Mouse (Mus musculus) midbrain, postnatal 0 days (tissue): ENCODE measurements around the gene Serpina1f. TPM values are rescaled to one million over a fixed set of nuclear protein-coding genes. Genes with fewer than 3 reads are reported as not detected.
"Not testable (repeated sequence)": the region's sequence is repeated elsewhere in the genome, so short reads cannot be mapped to it uniquely, and the experiment has no call there.

Experiments
- ATAC-seq: fragments of 200-750 bp; cut with Nextera tagmentation; 2 replicates; pipeline ENCODE4 v1.8.0; 2017; ENCODE audit warnings: moderate number of reproducible peaks, mild to moderate bottlenecking, moderate TSS enrichment, moderate library complexity; ENCODE audit not compliant: low FRiP score
- DNase-seq: peaks from one replicate; pipeline ENCODE4 v3.0.0-alpha.2; 2015; ENCODE audit warnings: low spot score
- H3K27ac ChIP-seq: fragments of 300-500 bp; sonication (generic); 2 replicates; pipeline ENCODE4 v1.5.1; 2014; ENCODE audit warnings: low read depth, mild to moderate bottlenecking, low read length, mixed read lengths
- H3K27me3 ChIP-seq: fragments of 300-500 bp; sonication (generic); 2 replicates; pipeline ENCODE4 v1.6.1; 2014; ENCODE audit warnings: low read length, control low read depth, mixed read lengths; ENCODE audit not compliant: insufficient read depth
- H3K36me3 ChIP-seq: fragments of 300-500 bp; sonication (generic); 2 replicates; pipeline ENCODE4 v1.6.1; 2014; ENCODE audit warnings: low read length, control low read depth, mixed read lengths; ENCODE audit not compliant: insufficient read depth
- H3K4me1 ChIP-seq: fragments of 300-500 bp; sonication (generic); 2 replicates; pipeline ENCODE4 v1.6.1; 2014; ENCODE audit warnings: mild to moderate bottlenecking, control low read depth, antibody characterized with exemption, low read length, mixed read lengths; ENCODE audit not compliant: insufficient read depth
- H3K4me2 ChIP-seq: fragments of 300-500 bp; sonication (generic); 2 replicates; pipeline ENCODE4 v1.6.1; 2014; ENCODE audit warnings: low read depth, mild to moderate bottlenecking, low read length, mixed read lengths; ENCODE audit not compliant: poor library complexity, severe bottlenecking
- H3K4me3 ChIP-seq: fragments of 300-500 bp; sonication (generic); 2 replicates; pipeline ENCODE4 v1.5.1; 2014; ENCODE audit warnings: low read depth, mild to moderate bottlenecking, low read length, moderate library complexity
- H3K9ac ChIP-seq: fragments of 300-500 bp; sonication (generic); replicated peaks from 2 replicates; pipeline ENCODE4 v1.6.1; 2014; ENCODE audit warnings: mild to moderate bottlenecking, low read length, moderate library complexity, mixed read lengths; ENCODE audit not compliant: poor library complexity, severe bottlenecking
- H3K9me3 ChIP-seq: fragments of 300-500 bp; sonication (generic); 2 replicates; pipeline ENCODE4 v1.6.1; 2016; ENCODE audit warnings: low read length, control low read depth
- CTCF ChIP-seq: IDR thresholded peaks from 2 replicates; pipeline ENCODE4 v1.5.1; 2016; ENCODE audit warnings: antibody characterized with exemption, mild to moderate bottlenecking
- WGBS: fragments of 180-500 bp; shearing (Covaris S2); extraction: QIAGEN DNeasy Blood & Tissue Kit; methylation state at CpG from one replicate; pipeline ENCODE4 v1.1.7; 2014; 5-methylcytosine and 5-hydroxymethylcytosine counted together
- polyA plus RNA-seq: library from polyadenylated mRNA; unstranded; fragments of >200 nt; fragmentation: Nextera tagmentation; extraction: Ambion mirVana; gene quantifications from 2 replicates; pipeline ENCODE4 v1.2.1, GENCODE M21; 2015
- total RNA-seq: library from RNA; depleted of rRNA; stranded (reverse); fragments of >200 nt; gene quantifications from 2 replicates; pipeline ENCODE4 v1.2.3, GENCODE M21; 2014

Gene Serpina1f
- total and polyA plus RNA-seq, 2 experiments from 2014 or later, result not detected

DNA sequence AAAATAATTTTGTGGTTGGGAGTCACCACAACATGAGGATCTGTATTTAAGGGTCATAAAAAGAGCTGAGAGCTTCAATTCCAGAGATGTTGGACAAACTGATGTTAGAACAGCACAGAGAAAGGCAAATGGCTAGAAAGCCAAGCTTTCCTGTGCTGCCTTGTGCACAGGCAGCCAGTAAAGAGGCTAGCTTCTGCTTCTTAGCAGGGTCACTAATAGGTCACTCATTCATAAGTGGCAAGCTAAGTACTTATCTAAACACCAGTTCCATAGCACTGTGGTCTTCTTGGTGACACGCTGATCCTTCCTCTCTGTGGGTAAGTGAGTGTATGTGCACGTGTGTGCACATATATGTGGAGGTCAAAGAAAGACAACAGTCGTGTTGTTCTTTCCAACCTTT lies 23.8 kb downstream of the Serpina1f start:
- Histone ChIP-seq H3K27me3 (no peaks in the 10 kb centered on the region), H3K4me2 (no peak overlapping the region), H3K4me3 (no peak overlapping the region), H3K36me3 (no peaks in the 10 kb centered on the region), H3K9me3 (no peaks in the 10 kb centered on the region), H3K27ac (no peak overlapping the region), H3K9ac (no peak overlapping the region), H3K4me1 (no peaks in the 10 kb centered on the region)
- 82% methylated on average over 3 of the region's 3 CpGs for WGBS
- DNase-seq (no peak), ATAC-seq (no peak)
- no peak for TF ChIP-seq CTCF

- no peak for TF ChIP-seq CTCF
- H3K4me3 ChIP-seq, result no peak overlapping the region
- ATAC-seq, result no peak
- no peak overlapping the region for H3K4me2 ChIP-seq
- H3K27me3 ChIP-seq, result no peaks in the 10 kb centered on the region
- H3K9ac ChIP-seq, result no peak overlapping the region
- H3K36me3 ChIP-seq, result no peaks in the 10 kb centered on the region
- no peak for DNase-seq
- no peaks in the 10 kb centered on the region for H3K4me1 ChIP-seq
- WGBS, result 71% methylated on average over 2 of the region's 2 CpGs
- H3K9me3 ChIP-seq, result no peaks in the 10 kb centered on the region
- H3K27ac ChIP-seq, result no peak overlapping the region
Measured at GRCm38 (mm10) chr12:103670964-103671363, 24.4 kb downstream of the Serpina1f start.

GRCm38 (mm10) chr12:103670344-103670743 lies 25.0 kb downstream of the Serpina1f start:
- Histone ChIP-seq H3K4me1 (no peaks in the 10 kb centered on the region), H3K27me3 (no peaks in the 10 kb centered on the region), H3K9ac (no peak overlapping the region), H3K4me2 (no peak overlapping the region), H3K36me3 (no peaks in the 10 kb centered on the region), H3K4me3 (no peak overlapping the region), H3K9me3 (no peaks in the 10 kb centered on the region), H3K27ac (no peak overlapping the region)
- 79% methylated on average over 5 of the region's 5 CpGs for WGBS
- ATAC-seq (no peak), DNase-seq (peak; percentile 83)
- TF ChIP-seq CTCF, result no peak

- Histone ChIP-seq H3K27ac (no peak overlapping the region), H3K4me2 (no peak overlapping the region), H3K36me3 (no peaks in the 10 kb centered on the region), H3K4me3 (no peak overlapping the region), H3K27me3 (no peaks in the 10 kb centered on the region), H3K4me1 (no peaks in the 10 kb centered on the region), H3K9ac (no peak overlapping the region), H3K9me3 (no peaks in the 10 kb centered on the region)
- no peak for ATAC-seq
- 92% methylated on average over 3 of the region's 3 CpGs for WGBS
- TF ChIP-seq CTCF, result no peak
- DNase-seq, result no peak
Measured at GRCm38 (mm10) chr12:103665286-103665685, 30.0 kb downstream of the Serpina1f start.

- H3K4me3 ChIP-seq, DNase-seq, H3K9ac ChIP-seq, H3K4me1 ChIP-seq, H3K9me3 ChIP-seq, H3K27ac ChIP-seq, H3K27me3 ChIP-seq, H3K36me3 ChIP-seq, ATAC-seq, H3K4me2 ChIP-seq: not testable (repeated sequence)
Measured at GRCm38 (mm10) chr12:103662053-103662452, 33.3 kb downstream of the Serpina1f start.

GRCm38 (mm10) chr12:103660076-103660475 lies 35.3 kb downstream of the Serpina1f start:
- Histone ChIP-seq H3K27me3 (no peaks in the 10 kb centered on the region), H3K9me3 (no peaks in the 10 kb centered on the region), H3K4me1 (no peaks in the 10 kb centered on the region), H3K36me3 (no peaks in the 10 kb centered on the region), H3K9ac (no peak overlapping the region), H3K4me2 (no peak overlapping the region), H3K27ac (no peak overlapping the region), H3K4me3 (no peak overlapping the region)
- WGBS, result 89% methylated on average over 5 of the region's 5 CpGs
- ATAC-seq (no peak), DNase-seq (no peak)
- TF ChIP-seq CTCF, result no peak

GRCm38 (mm10) chr12:103659171-103659570 lies 36.2 kb downstream of the Serpina1f start:
- 76% methylated on average over 2 of the region's 2 CpGs for WGBS
- H3K4me3 ChIP-seq, result no peak overlapping the region
- H3K4me1 ChIP-seq, result no peaks in the 10 kb centered on the region
- no peak for TF ChIP-seq CTCF
- H3K36me3 ChIP-seq, result no peaks in the 10 kb centered on the region
- H3K27me3 ChIP-seq, result no peaks in the 10 kb centered on the region
- ATAC-seq, result no peak
- H3K9ac ChIP-seq, result no peak overlapping the region
- no peak overlapping the region for H3K4me2 ChIP-seq
- no peak for DNase-seq
- H3K27ac ChIP-seq, result no peak overlapping the region
- H3K9me3 ChIP-seq, result no peaks in the 10 kb centered on the region
